Mouse (Mus musculus) heart, embryonic 15.5 days (tissue): Measurements from ENCODE around the gene Cmas. TPM values are rescaled to one million over a fixed set of nuclear protein-coding genes. Genes with fewer than 3 reads are reported as not detected.

Source experiments
- ATAC-seq: fragments of 200-750 bp; cut with Nextera tagmentation; replicated peaks from 2 replicates; pipeline ENCODE4 v1.8.0; 2017; ENCODE audit warnings: low read depth, moderate TSS enrichment; ENCODE audit not compliant: insufficient number of reproducible peaks, insufficient read depth, low FRiP score
- H3K27ac ChIP-seq: fragments of 300-500 bp; sonication (generic); 2 replicates; pipeline ENCODE4 v1.5.1; 2015; ENCODE audit warnings: mild to moderate bottlenecking, inconsistent platforms
- H3K27me3 ChIP-seq: fragments of 300-500 bp; sonication (generic); 2 replicates; pipeline ENCODE4 v1.6.1; 2015; ENCODE audit warnings: inconsistent platforms
- H3K36me3 ChIP-seq: fragments of 300-500 bp; sonication (generic); 2 replicates; pipeline ENCODE4 v1.6.1; 2015; ENCODE audit warnings: mild to moderate bottlenecking, inconsistent platforms
- H3K4me1 ChIP-seq: fragments of 300-500 bp; sonication (generic); replicated peaks from 2 replicates; pipeline ENCODE4 v1.6.1; 2015; ENCODE audit warnings: inconsistent platforms
- H3K4me2 ChIP-seq: fragments of 300-500 bp; sonication (generic); 2 replicates; pipeline ENCODE4 v1.6.1; 2015; ENCODE audit warnings: inconsistent platforms, mild to moderate bottlenecking, moderate library complexity
- H3K4me3 ChIP-seq: fragments of 300-500 bp; sonication (generic); 2 replicates; pipeline ENCODE4 v1.5.1; 2015; ENCODE audit warnings: mild to moderate bottlenecking, inconsistent platforms
- H3K9ac ChIP-seq: fragments of 300-500 bp; sonication (generic); 2 replicates; pipeline ENCODE4 v1.6.1; 2015; ENCODE audit warnings: mild to moderate bottlenecking, inconsistent platforms
- H3K9me3 ChIP-seq: fragments of 300-500 bp; sonication (generic); replicated peaks from 2 replicates; pipeline ENCODE4 v1.6.1; 2016; ENCODE audit warnings: inconsistent platforms
- WGBS: fragments of 180-500 bp; shearing (Covaris S2); methylation state at CpG from one replicate; pipeline ENCODE4 v1.1.7; 2015; ENCODE audit warnings: mixed read lengths; 5-methylcytosine and 5-hydroxymethylcytosine counted together
- polyA plus RNA-seq: library from polyadenylated mRNA; unstranded; fragments of >200 nt; fragmentation: Nextera tagmentation; extraction: Ambion mirVana; gene quantifications from 2 replicates; pipeline ENCODE4 v1.2.1, GENCODE M21; 2015

Gene Cmas
- polyA plus RNA-seq, 1 experiment from 2014 or later: 83.4 TPM

GRCm38 (mm10) chr6:142795087-142795486 lies 38.6 kb downstream of the Cmas start:
- no peak overlapping the region for H3K9ac ChIP-seq
- 78% methylated on average over 9 of the region's 9 CpGs for WGBS
- H3K4me1 ChIP-seq: peaks cover 2% of the 10 kb centered on the region; the same call in 1 of the 2 replicates
- no peak overlapping the region for H3K27ac ChIP-seq
- no peaks in the 10 kb centered on the region for H3K9me3 ChIP-seq
- 0 out of 2 replicates have a peak, but pooled peaks cover 4% of the 10 kb centered on the region for H3K27me3 ChIP-seq
- H3K4me3 ChIP-seq: no peak overlapping the region
- ATAC-seq: no peak
- H3K4me2 ChIP-seq: no peak overlapping the region
- H3K36me3 ChIP-seq: no peaks in the 10 kb centered on the region

- no peaks in the 10 kb centered on the region for H3K36me3 ChIP-seq
- H3K4me1 ChIP-seq: peaks cover 2% of the 10 kb centered on the region; the same call in 1 of the 2 replicates
- H3K9ac ChIP-seq: no peak overlapping the region
- 0 out of 2 replicates have a peak, but pooled peaks cover 4% of the 10 kb centered on the region for H3K27me3 ChIP-seq
- WGBS: 67% methylated on average over 15 of the region's 15 CpGs
- no peak overlapping the region for H3K4me3 ChIP-seq
- H3K9me3 ChIP-seq: no peaks in the 10 kb centered on the region
- ATAC-seq: no peak
- no peak overlapping the region for H3K27ac ChIP-seq
- H3K4me2 ChIP-seq: no peak overlapping the region
Measured at GRCm38 (mm10) chr6:142795655-142796441, 39.4 kb downstream of the Cmas start.

GRCm38 (mm10) chr6:142797996-142798395 lies 41.5 kb downstream of the Cmas start:
- Histone ChIP-seq H3K36me3 (no peaks in the 10 kb centered on the region), H3K4me1 (no peaks in the 10 kb centered on the region), H3K27me3 (0 out of 2 replicates have a peak, but pooled peaks cover 4% of the 10 kb centered on the region), H3K9me3 (no peaks in the 10 kb centered on the region), H3K4me3 (no peak overlapping the region), H3K27ac (no peak overlapping the region), H3K4me2 (no peak overlapping the region), H3K9ac (no peak overlapping the region)
- ATAC-seq: no peak
- 67% methylated on average over 1 of the region's 1 CpGs for WGBS

- Histone ChIP-seq H3K9me3 (no peaks in the 10 kb centered on the region), H3K27me3 (0 out of 2 replicates have a peak, but pooled peaks cover under 1% of the 10 kb centered on the region), H3K4me2 (no peak overlapping the region), H3K4me1 (no peaks in the 10 kb centered on the region), H3K4me3 (no peak overlapping the region), H3K27ac (no peak overlapping the region), H3K36me3 (no peaks in the 10 kb centered on the region), H3K9ac (no peak overlapping the region)
- WGBS: 83% methylated on average over 9 of the region's 9 CpGs
- no peak for ATAC-seq
Measured at GRCm38 (mm10) chr6:142798837-142799236, 42.4 kb downstream of the Cmas start.

GRCm38 (mm10) chr6:142799704-142800374 lies 43.4 kb downstream of the Cmas start:
- no peak for ATAC-seq

GRCm38 (mm10) chr6:142801687-142802086 lies 45.2 kb downstream of the Cmas start:
- Histone ChIP-seq H3K9ac (no peak overlapping the region), H3K9me3 (no peaks in the 10 kb centered on the region), H3K36me3 (no peaks in the 10 kb centered on the region), H3K27me3 (no peaks in the 10 kb centered on the region), H3K27ac (no peak overlapping the region), H3K4me3 (no peak overlapping the region), H3K4me2 (no peak overlapping the region), H3K4me1 (no peaks in the 10 kb centered on the region)
- 78% methylated on average over 5 of the region's 5 CpGs for WGBS
- ATAC-seq: no peak

More at GRCm38 (mm10) chr6:142799704-142800374, 43.4 kb downstream of the Cmas start:
- Histone ChIP-seq H3K4me1 (no peaks in the 10 kb centered on the region), H3K36me3 (no peaks in the 10 kb centered on the region), H3K27me3 (no peaks in the 10 kb centered on the region), H3K9me3 (no peaks in the 10 kb centered on the region), H3K9ac (no peak overlapping the region), H3K27ac (no peak overlapping the region), H3K4me2 (no peak overlapping the region), H3K4me3 (no peak overlapping the region)
- WGBS: 61% methylated on average over 7 of the region's 7 CpGs

GRCm38 (mm10) chr6:142802617-142803525 lies 46.4 kb downstream of the Cmas start:
- ATAC-seq: no peak
- Histone ChIP-seq H3K4me1 (no peaks in the 10 kb centered on the region), H3K9me3 (no peaks in the 10 kb centered on the region), H3K27me3 (no peaks in the 10 kb centered on the region), H3K27ac (no peak overlapping the region), H3K4me2 (no peak overlapping the region), H3K9ac (no peak overlapping the region), H3K36me3 (no peaks in the 10 kb centered on the region), H3K4me3 (no peak overlapping the region)
- 53% methylated on average over 11 of the region's 11 CpGs for whole genome bisulfite sequencing

GRCm38 (mm10) chr6:142804402-142804801 lies 47.9 kb downstream of the Cmas start, which contains the start of gene Sult6b2:
Gene Sult6b2, minus strand, starts transcription at chr6:142804502.
- no peak within 1 kb of the TSS for H3K4me2 ChIP-seq

GRCm38 (mm10) chr6:142806326-142806725 lies 49.8 kb downstream of the Cmas start:
- Histone ChIP-seq H3K9ac (no peak overlapping the region), H3K9me3 (no peaks in the 10 kb centered on the region), H3K36me3 (no peaks in the 10 kb centered on the region), H3K27me3 (no peaks in the 10 kb centered on the region), H3K4me1 (no peaks in the 10 kb centered on the region), H3K27ac (no peak overlapping the region), H3K4me2 (no peak overlapping the region), H3K4me3 (no peak overlapping the region)
- ATAC-seq: no peak
- 61% methylated on average over 4 of the region's 4 CpGs for WGBS

More at GRCm38 (mm10) chr6:142804402-142804801, 47.9 kb downstream of the Cmas start, which contains the start of gene Sult6b2:
- Histone ChIP-seq H3K9ac (no peak within 1 kb of the TSS), H3K27ac (no peak within 1 kb of the TSS), H3K9me3 (no peaks in the 10 kb centered on the region), H3K4me1 (no peaks in the 10 kb centered on the region), H3K36me3 (no peaks in the 10 kb centered on the region), H3K4me3 (no peak within 1 kb of the TSS), H3K27me3 (no peaks in the 10 kb centered on the region)
- ATAC-seq: no peak

GRCm38 (mm10) chr6:142809373-142810098 lies 53.0 kb downstream of the Cmas start:
- no peak for ATAC-seq

More at GRCm38 (mm10) chr6:142809373-142810098, 53.0 kb downstream of the Cmas start:
- Histone ChIP-seq H3K4me3 (no peak overlapping the region), H3K27me3 (no peaks in the 10 kb centered on the region), H3K9ac (no peak overlapping the region), H3K27ac (no peak overlapping the region), H3K36me3 (no peaks in the 10 kb centered on the region), H3K9me3 (no peaks in the 10 kb centered on the region), H3K4me1 (no peaks in the 10 kb centered on the region), H3K4me2 (no peak overlapping the region)
- WGBS: 29% methylated on average over 6 of the region's 6 CpGs
